Mouse (Mus musculus) gastrocnemius, postnatal 14 days (tissue): ENCODE measurements around the gene Ntn4. TPM values are rescaled to one million over a fixed set of nuclear protein-coding genes. Genes with fewer than 3 reads are reported as not detected.
A peak's percentile ranks its signal among the peaks of the same experiment; 100 is the strongest.

Experiments
- DNase-seq: peaks from one replicate; pipeline ENCODE4 v3.0.0; 2021; ENCODE audit warnings: mixed read lengths
- intact Hi-C: fragments of 180-260 bp; cut with DNase I; formaldehyde crosslinking; loops from one replicate; pipeline ENCODE4 v1.15.1; 2025; ENCODE audit warnings: low total_unique reads
- long read RNA-seq, 2 experiments: library from polyadenylated mRNA; stranded (forward); transcript quantifications; one replicate each; pipeline ENCODE4 v2.0.0; 2021
- total RNA-seq, 2 experiments: library from RNA; stranded (reverse); gene quantifications; 2 replicates each; pipeline ENCODE4 v1.2.3; 2021

The Ntn4 gene
- 1 to 10 TPM; 8.9 to 9.3 TPM for total RNA-seq
- long read RNA-seq, experiment 1, transcript Ntn4-201 (10 exons, 3,646 nt), result major isoform, 7 of 7 reads
- long read RNA-seq, experiment 1, partial matches to known transcripts, result 0 of 7 reads
- long read RNA-seq, experiment 1, other reads (novel, unspliced or antisense), result 0 of 7 reads
- long read RNA-seq, experiment 2, transcript Ntn4-201 (10 exons, 3,646 nt), result major isoform, 15 of 16 reads
- long read RNA-seq, experiment 2, partial matches to known transcripts, result 1 of 16 reads
- long read RNA-seq, experiment 2, other reads (novel, unspliced or antisense), result 0 of 16 reads

DNA sequence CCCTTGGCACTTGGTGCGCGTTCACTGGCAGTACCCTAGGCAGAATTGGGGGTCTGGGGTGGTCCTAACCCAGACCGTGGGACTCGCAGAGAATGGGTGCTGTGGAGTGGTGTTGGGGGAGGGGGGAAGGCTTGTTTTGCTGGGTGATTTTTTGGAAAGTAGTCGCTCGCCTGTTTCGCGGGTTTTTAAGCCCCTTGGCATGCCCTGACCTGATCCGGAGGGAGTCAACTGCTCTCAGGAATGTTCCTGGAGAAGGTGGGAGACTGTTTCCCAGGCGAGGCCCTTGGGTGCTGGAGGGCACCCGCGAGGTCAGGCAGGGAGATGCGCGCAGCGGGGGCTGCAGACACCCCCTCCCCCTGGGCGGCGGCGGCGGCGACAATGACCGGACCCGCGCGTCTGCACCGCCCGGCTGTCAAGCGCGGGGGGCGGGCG lies at the start of gene Ntn4:
Gene Ntn4 (plus strand): TSS at position 161 of the 432 bp plus-strand sequence.
- DNase-seq, result no peak
- intact Hi-C loops, result no loop called here

DNA sequence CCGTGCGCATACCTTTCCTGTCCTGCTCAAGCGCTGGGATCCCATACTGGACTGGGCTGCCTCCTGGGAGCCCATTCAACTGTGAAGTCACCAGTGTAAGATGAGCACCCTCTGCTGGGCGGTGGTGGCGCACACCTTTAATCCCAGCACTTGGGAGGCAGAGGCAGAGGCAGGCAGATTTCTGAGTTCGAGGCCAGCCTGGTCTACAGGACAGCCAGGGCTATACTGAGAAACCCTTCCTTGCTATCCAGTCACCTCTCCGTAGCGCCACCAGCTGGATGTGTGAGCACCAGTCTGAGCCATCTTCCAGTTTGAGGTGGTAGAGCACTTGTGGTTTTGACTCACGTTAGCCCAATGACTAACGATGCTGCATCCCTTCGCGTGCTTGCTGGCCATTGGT lies 48.0 kb upstream of the Ntn4 start:
- intact Hi-C loops, result no loop called here
- DNase-seq, result no peak

DNA sequence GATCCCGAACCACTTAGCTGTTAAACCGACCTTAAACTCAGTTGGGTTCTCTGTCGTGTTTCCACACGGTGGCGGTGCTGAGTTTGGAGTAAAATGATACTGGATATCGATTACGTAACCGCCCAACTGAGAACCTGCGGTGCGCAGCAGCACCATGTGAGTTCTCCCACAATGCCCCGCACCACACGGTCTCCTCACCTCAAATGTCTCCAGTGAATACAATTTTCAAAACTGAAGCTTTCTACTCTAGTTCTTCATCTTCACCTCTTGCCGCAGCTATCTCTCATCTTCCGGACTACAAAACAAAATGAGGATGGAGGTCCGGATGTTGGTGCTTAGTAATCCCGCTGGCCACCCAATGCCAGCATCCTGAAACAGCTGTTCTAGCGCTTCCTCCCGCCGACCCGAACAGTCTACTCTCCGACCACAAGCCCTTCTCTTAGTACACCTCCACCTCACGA lies 46.4 kb upstream of the Ntn4 start:
- DNase-seq, result peak; percentile 81
- intact Hi-C loops, result no loop called here

DNA sequence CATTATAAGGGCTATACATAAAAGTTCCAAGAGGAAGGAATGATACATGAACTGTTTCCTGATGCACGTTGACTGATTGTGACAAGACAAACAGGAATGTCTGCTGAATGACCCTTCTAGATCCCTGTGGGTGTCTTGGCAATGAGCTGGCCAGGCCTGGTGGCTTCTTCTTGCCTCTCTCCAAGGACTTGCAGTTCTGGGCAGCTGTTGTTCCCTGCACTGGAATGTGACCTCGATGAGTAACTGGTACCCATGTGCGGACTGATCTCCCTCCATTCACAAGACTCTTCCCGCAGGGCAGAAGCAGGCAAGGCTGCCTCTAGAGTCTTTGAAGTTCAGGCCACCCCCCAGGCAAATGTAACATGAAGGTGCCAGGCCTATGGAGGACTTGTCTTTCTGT lies 44.6 kb upstream of the Ntn4 start:
- no peak for DNase-seq
- intact Hi-C loops, result loop anchor here (5.0 kb wide), 1 partner anchor 181 kb away; no protein-coding TSS in a partner anchor

DNA sequence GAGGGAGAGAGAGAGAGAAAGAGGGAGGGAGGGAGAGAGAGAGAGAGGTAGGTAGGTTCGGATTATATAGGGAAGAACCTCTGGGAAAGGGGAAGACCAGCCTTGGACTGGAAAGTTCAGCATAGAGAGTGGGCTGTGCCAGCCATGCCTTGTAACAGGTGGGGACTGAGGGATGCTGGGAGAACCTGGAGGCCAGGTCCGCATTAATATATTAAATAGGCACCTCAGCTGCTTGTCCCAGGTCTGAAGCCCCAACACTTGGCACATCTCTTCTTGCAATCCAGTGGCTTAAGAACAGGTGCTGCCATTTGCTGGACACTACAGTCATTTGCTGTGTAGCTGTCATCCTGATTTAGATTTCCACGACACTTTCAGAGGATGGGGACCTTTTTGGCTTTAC lies 43.8 kb upstream of the Ntn4 start:
- no peak for DNase-seq
- intact Hi-C loops, result loop anchor here (5.0 kb wide), 1 partner anchor 181 kb away; no protein-coding TSS in a partner anchor

DNA sequence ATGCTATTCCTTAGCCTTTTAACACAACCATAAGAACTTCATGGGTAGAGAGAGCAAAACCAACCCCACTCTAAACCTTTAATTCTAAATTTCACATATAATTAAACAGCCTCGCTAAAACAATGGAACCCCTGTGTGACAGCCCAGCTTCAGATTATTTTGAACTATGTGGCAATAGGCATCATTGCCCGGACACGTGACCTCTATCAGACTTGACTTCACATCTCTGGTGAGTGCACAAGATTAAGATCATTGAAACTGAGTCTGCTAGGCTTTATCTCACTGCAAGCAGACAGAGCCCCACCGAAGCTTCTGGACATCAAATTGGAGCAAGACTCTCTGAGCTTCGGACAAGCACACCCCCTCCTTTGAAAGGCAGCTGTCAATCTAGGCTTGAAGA lies 38.2 kb upstream of the Ntn4 start:
- DNase-seq, result no peak
- intact Hi-C loops, result no loop called here

DNA sequence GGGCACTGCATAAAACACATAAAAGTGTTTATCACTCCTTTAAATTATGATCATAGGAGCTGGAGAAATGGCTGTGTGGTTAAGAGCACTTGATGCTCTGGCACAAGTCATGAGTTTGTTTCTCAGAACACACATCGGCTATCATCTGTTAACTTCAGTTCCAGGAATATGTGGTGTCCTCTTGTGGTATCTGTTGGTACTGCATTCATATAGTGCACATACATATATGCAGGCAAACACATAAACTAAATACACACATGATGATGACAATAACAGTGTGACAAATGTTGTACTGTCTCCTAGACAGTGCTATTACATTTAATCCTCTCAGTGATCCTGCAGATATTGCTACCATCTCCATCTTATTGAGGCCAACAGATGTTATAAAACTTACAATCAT lies 37.2 kb upstream of the Ntn4 start:
- no peak for DNase-seq
- intact Hi-C loops, result no loop called here

DNA sequence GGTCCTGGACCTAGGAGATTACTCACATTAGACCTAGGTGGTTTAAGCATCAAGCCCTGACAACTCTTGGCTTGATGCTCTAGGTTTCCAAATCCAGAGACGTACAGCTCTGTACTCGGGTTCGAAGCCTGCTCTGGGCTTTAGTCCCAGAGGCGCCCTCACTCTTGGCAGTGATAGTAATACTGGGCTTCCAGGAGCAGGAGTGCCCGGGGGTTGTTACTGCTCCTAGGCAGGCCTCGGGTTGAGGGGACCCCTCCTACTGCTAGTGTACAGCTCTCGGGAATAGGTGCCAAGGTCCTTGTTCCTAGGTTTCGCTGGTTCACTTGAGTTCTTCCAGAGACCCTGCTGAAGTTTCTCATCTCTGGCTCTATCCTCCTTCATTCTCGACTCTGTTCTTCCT lies 34.2 kb upstream of the Ntn4 start:
- intact Hi-C loops, result no loop called here
- DNase-seq, result no peak

DNA sequence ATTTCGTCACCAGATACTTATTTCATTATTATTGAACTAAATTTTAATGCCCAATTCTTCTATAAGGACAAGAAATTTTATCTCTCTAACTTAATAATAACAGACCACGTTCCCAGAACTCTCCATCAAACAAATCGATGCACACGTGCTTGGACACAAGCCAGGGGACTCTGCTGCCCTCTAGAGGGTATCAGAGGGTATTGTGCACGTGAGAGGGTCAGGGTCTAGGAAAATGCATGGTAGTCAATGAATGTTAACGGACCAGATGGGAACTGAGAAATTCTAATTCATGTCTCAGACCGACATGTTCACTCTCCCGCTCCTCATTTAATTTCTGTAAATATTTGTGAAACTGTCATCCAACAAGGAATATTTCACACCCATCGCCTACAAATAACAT lies 32.4 kb upstream of the Ntn4 start:
- intact Hi-C loops, result no loop called here
- no peak for DNase-seq

DNA sequence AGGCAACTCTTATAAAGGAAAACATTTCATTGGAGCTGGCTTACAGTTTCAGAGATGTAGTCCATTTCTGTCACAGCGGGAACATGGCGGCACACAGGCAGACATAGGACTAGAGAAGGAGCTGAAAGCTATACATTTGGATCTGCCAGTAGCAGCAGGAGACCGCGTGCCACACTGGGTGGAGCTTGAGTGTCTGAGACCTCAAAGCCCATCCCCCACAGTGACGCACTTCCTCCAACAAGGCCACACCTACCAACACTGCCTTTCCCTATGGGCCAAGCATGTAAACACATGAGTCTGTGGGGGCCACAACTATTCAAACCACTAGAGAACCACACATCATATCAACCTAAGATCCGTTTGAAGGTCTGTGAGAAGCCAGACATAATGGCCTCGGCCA lies 31.2 kb upstream of the Ntn4 start:
- intact Hi-C loops, result no loop called here
- no peak for DNase-seq

DNA sequence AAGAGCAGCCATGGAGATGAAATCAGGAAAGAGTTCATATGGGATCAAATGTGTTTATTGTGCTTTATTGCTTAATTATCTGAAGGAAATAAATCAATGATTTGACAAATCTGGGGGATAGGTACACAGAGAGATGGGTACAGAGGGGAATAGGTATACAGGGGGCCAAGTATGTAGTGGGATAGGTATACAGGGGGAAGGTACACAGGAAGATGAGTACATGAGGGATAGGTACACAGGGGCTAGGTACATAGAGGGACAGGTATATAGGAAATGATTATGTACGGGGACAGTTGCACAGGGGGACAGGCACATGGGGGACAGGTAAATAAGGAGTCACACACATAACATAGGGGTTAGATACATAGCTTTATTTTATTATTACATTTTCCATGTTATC lies 29.6 kb upstream of the Ntn4 start:
- intact Hi-C loops, result loop anchor here (5.0 to 10.0 kb wide), 2 partner anchors 166 to 204 kb away; no protein-coding TSS in a partner anchor
- no peak for DNase-seq

DNA sequence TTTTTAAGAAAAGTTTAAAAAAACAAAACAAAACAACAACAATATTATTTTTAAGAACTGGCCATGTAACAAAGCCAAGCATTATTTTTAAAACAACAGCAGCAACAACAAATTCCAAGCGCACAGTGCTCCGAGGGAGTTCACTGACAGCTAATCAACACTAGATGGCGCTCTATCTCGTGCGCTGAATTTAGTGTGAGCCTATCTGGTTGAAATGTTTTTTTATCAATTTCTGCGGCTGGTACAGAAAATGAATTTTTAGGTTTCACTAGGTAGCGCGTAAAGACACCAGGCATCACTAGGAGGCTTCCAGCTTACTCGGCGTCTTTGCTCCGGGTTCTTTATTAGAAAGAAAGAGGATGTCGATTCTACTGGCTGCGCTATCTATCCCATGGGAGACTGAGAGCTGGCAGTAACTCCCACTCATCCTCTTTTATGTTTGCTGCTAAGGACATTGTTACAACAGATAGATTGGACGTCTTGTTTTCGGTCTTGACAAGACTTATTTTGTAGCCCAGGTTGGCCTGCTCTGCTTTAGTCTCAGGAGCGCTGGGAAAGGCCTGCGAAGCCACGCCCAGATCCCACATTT lies 29.0 kb upstream of the Ntn4 start:
- DNase-seq, result no peak
- intact Hi-C loops, result loop anchor here (5.0 to 10.0 kb wide), 2 partner anchors 166 to 203 kb away; no protein-coding TSS in a partner anchor

DNA sequence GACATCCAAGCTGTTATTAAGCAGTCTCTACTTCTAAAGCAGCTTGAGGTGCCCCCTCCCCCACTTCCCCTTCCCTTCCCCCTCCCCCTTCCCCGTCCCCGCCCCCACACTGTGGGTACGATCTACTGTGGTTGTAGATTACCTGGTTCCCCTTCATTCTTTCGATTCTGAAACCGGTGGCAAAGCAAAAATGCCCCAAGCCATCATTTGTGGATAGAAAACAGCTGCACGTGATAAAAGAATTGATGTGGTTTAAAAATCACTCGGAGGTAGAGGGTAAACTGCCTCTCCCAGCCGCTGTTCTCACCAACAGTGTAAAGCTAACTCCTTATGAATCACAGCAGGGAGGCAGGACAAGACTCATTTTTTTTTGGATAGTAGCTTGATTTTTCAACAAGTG lies 25.6 kb upstream of the Ntn4 start:
- no peak for DNase-seq
- intact Hi-C loops, result loop anchor here (5.0 to 10.0 kb wide), 2 partner anchors 162 to 200 kb away; no protein-coding TSS in a partner anchor

DNA sequence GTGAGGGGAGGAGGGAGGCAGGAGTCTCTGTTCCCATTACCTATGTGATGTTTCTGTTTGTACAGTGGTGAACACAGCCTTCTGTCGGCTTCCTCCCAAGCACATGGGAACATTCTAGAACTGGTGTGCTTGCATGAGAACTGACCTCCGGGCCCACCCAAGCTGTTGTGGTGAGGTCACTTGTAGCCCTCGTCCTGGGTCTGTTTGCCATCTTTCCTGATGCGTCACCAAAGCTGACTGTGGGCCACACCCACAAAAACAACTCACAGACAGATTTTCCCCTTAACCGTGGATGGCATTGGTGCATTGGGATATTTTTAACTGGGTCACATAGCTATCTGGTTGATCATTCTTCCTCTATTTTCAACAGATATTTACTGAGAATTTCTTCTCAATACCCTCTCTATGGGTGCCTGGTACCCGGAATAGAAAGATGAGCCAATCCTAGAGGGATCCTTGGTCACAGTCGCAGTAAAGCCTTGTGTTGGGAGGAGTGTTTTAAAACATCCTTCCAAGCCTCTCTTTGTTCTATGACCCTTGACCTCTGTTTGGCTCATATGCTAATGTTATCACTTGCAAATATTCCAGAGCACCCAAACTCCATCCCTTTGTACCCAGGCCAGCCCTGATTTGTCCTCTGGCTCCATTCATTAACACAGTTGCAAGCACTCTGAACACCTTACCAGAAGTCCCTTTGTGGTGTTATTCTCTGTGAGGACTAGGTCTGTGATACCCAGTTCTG lies 19.9 kb upstream of the Ntn4 start:
- intact Hi-C loops, result no loop called here
- DNase-seq, result no peak

DNA sequence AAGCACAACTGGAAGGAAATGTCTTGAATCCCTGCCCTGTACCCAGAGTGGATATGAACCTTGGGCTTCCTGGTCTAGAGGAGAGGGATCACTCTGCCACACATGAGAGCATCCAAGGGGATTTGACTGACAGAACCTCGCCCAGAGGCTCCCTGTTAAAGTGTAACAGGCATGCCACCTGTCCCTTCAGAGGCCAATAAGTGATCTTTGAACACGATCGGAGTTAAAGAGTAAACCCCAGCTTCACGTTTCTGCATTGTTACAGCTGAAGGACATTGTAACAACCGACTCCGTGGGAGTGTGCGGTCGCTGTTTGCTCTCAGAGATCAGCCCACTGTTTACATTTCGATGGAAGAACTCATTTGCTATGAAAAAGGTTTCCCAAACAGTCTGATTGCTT lies 16.8 kb upstream of the Ntn4 start:
- intact Hi-C loops, result no loop called here
- DNase-seq, result no peak

DNA sequence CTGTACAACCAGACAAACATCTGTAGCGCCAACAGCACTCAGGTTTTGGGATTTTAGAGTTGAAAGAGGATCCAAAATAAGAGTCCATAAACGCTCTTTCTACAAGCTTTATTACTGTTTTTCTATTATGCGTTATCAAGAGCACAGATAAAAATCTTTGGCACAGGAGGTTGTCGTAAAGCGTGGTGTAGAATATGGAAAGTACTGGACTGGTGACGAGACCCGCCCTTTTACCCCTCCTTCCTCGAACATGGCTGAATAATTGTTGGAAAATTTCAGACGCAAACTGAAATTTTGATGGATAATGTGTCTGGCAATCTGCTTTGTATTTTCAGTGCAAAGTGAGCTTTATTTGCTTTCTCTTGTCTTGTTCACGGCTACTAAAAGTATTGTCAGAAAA lies 16.3 kb upstream of the Ntn4 start:
- DNase-seq, result no peak
- intact Hi-C loops, result no loop called here

DNA sequence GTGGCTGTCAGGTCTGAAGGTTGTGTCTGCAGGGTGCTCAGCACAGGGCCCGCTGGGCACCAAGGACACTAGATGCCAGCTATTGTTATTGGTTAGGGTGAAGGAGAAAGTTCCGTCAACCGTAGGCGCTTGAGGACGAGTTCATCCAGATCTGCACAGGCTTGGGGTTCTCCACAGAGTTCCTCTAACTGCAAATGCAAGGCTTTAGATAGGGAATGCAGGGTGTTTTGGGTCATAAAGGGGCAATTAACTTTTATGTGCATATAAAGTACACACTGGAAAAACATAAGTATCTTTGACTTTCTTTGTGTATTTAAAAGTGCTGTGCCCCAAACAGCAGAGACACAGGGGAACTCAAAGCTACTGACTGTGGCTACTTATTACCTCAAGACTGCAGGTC lies 10.2 kb upstream of the Ntn4 start:
- no peak for DNase-seq
- intact Hi-C loops, result no loop called here

DNA sequence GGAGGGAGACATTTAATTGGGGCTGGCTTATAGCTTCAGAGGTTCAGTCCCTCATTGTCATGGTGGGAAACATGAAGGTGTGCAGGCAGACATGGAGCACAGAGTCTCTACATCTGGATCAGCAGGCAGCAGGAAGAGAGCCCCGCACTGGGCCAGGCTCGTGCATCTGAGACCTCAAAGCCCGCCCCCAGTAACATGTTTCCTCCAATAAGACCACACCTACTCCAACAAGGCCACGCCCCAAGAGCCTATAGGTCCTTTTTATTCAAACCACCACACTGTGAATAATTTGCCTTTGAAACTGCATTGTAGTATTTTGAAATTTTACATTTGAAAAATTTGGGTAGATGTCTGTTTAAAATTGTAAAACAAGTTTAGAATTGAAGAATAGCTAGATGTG lies 8.4 kb upstream of the Ntn4 start:
- intact Hi-C loops, result no loop called here
- no peak for DNase-seq

DNA sequence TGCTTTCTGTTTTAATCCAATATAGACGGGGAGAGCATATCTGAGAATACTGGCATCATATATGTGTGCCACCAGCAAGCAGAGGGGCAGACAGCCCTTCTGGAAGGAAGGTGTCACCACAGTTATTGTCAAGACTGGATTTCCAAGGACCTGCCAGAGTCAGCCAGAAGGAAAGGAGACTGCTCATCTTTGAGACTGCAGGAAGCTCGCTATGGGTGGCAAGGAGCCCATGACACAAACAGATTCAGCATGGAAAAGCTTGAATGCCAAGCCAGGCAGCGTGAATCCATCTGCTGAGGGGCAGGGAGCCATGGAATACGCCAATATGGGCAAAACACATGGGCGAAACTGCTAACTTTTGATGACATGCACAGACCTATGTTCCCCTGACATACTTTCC lies 6.9 kb upstream of the Ntn4 start:
- DNase-seq, result no peak
- intact Hi-C loops, result no loop called here

DNA sequence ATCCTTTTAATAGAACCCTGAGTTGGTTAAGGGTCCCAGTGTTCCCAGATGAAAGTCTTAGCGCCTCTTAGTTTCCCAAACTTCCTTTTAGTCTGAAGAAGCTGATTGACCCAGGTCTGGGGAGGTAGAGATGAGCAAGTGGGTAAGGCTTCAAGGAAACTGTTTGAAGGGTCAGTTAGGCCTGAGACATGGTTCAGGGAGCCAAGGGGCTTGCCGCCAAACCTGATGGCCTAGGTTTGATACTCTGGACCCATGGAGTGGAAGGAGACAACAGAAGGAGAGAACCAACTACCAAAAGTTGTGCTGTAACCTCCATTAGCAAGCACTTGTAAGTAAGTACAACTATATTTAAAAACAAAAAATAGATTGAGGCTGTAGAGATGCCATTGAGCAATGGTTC lies 6.5 kb upstream of the Ntn4 start:
- intact Hi-C loops, result no loop called here
- DNase-seq, result no peak

DNA sequence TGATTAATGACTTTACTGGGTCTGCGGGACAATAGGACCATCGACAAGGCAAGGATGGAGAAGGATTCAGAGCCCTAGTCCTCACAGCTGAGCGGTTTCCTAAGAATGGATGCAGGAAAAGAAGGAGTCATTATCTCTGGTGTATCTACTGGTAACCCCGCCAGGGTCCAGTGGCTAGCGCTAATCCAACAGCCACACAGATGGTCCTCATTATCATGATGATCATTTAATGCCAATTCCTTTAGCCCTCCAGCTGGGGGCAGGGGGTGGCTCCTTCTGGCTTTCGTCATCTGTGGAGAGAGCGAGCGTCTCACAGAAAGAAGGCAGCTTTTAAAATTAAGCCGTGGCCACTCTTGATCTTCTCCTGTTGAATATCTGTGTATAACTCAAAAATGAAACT lies 4.5 kb upstream of the Ntn4 start:
- no peak for DNase-seq
- intact Hi-C loops, result no loop called here
